Mouse (Mus musculus) kidney, embryonic 16.5 days (tissue): ENCODE results near the gene Bag3. TPM values are rescaled to one million over a fixed set of nuclear protein-coding genes. Genes with fewer than 3 reads are reported as not detected.
"Not testable (repeated sequence)": the region's sequence is repeated elsewhere in the genome, so short reads cannot be mapped to it uniquely, and the experiment has no call there.

Experiments
- ATAC-seq: fragments of 200-750 bp; cut with Nextera tagmentation; 2 replicates; pipeline ENCODE4 v1.8.0; 2017; ENCODE audit warnings: moderate TSS enrichment; ENCODE audit not compliant: low FRiP score, low TSS enrichment
- H3K27ac ChIP-seq: fragments of 300-500 bp; sonication (generic); 2 replicates; pipeline ENCODE4 v1.5.1; 2014; ENCODE audit warnings: low read length
- H3K27me3 ChIP-seq: fragments of 300-500 bp; sonication (generic); 2 replicates; pipeline ENCODE4 v1.6.1; 2014; ENCODE audit warnings: low read length, control low read depth, mixed read lengths; ENCODE audit not compliant: insufficient read depth
- H3K36me3 ChIP-seq: fragments of 300-500 bp; sonication (generic); 2 replicates; pipeline ENCODE4 v1.6.1; 2014; ENCODE audit warnings: low read length, control low read depth, mixed read lengths; ENCODE audit not compliant: insufficient read depth
- H3K4me1 ChIP-seq: fragments of 300-500 bp; sonication (generic); 2 replicates; pipeline ENCODE4 v1.6.1; 2014; ENCODE audit warnings: low read length, control low read depth, mixed read lengths; ENCODE audit not compliant: insufficient read depth
- H3K4me2 ChIP-seq: fragments of 300-500 bp; sonication (generic); replicated peaks from 2 replicates; pipeline ENCODE4 v1.6.1; 2014; ENCODE audit warnings: low read depth, low read length
- H3K4me3 ChIP-seq: fragments of 300-500 bp; sonication (generic); 2 replicates; pipeline ENCODE4 v1.5.1; 2014; ENCODE audit warnings: mild to moderate bottlenecking, low read length
- H3K9ac ChIP-seq: fragments of 300-500 bp; sonication (generic); replicated peaks from 2 replicates; pipeline ENCODE4 v1.6.1; 2014; ENCODE audit warnings: low read length
- H3K9me3 ChIP-seq: fragments of 300-500 bp; sonication (generic); 2 replicates; pipeline ENCODE4 v1.6.1; 2016; ENCODE audit warnings: low read length, control low read depth
- WGBS: fragments of 180-500 bp; shearing (Covaris S2); extraction: QIAGEN DNeasy Blood & Tissue Kit; methylation state at CpG from one replicate; pipeline ENCODE4 v1.1.7; 2014; 5-methylcytosine and 5-hydroxymethylcytosine counted together
- polyA plus RNA-seq: library from polyadenylated mRNA; unstranded; fragments of >200 nt; fragmentation: Nextera tagmentation; extraction: Ambion mirVana; gene quantifications from 2 replicates; pipeline ENCODE4 v1.2.1, GENCODE M21; 2015

Gene Bag3
- polyA plus RNA-seq, 1 experiment from 2014 or later = 11.7 TPM

GRCm38 (mm10) chr7:128554502-128554901 is 31.1 kb downstream of the Bag3 start:
- Histone ChIP-seq H3K9ac (no peak overlapping the region), H3K4me1 (peaks cover 7% of the 10 kb centered on the region; the same call in 1 of the 2 replicates), H3K9me3 (no peaks in the 10 kb centered on the region), H3K27ac (peak overlapping the region; percentile 28; the same call in 1 of the 2 replicates), H3K4me3 (no peak overlapping the region), H3K36me3 (no peaks in the 10 kb centered on the region), H3K27me3 (no peaks in the 10 kb centered on the region), H3K4me2 (no peak overlapping the region)
- 58% methylated on average over 6 of the region's 6 CpGs for whole genome bisulfite sequencing
- ATAC-seq = no peak; the same call in 1 of the 2 replicates

GRCm38 (mm10) chr7:128555141-128555750 is 31.8 kb downstream of the Bag3 start:
- 79% methylated on average over 5 of the region's 5 CpGs for WGBS
- H3K27me3 ChIP-seq = no peaks in the 10 kb centered on the region
- peak overlapping the region; percentile 28; the same call in 1 of the 2 replicates for H3K27ac ChIP-seq
- no peak overlapping the region for H3K4me3 ChIP-seq
- peaks cover 7% of the 10 kb centered on the region; the same call in 1 of the 2 replicates for H3K4me1 ChIP-seq
- no peak overlapping the region for H3K4me2 ChIP-seq
- no peak for ATAC-seq
- no peaks in the 10 kb centered on the region for H3K36me3 ChIP-seq
- no peaks in the 10 kb centered on the region for H3K9me3 ChIP-seq
- H3K9ac ChIP-seq = no peak overlapping the region

GRCm38 (mm10) chr7:128556923-128557430 is 33.6 kb downstream of the Bag3 start:
- H3K27ac ChIP-seq = no peak overlapping the region
- WGBS = 95% methylated on average over 1 of the region's 1 CpGs
- peaks cover 7% of the 10 kb centered on the region; the same call in 1 of the 2 replicates for H3K4me1 ChIP-seq
- H3K27me3 ChIP-seq = no peaks in the 10 kb centered on the region
- no peak overlapping the region for H3K9ac ChIP-seq
- no peaks in the 10 kb centered on the region for H3K36me3 ChIP-seq
- H3K9me3 ChIP-seq = no peaks in the 10 kb centered on the region
- no peak for ATAC-seq
- H3K4me3 ChIP-seq = no peak overlapping the region
- no peak overlapping the region for H3K4me2 ChIP-seq

- no peak for ATAC-seq
- H3K4me2 ChIP-seq = no peak overlapping the region
- no peak overlapping the region for H3K4me3 ChIP-seq
- no peaks in the 10 kb centered on the region for H3K9me3 ChIP-seq
- H3K4me1 ChIP-seq = no peaks in the 10 kb centered on the region
- no peak overlapping the region for H3K9ac ChIP-seq
- H3K36me3 ChIP-seq = no peaks in the 10 kb centered on the region
- 47% methylated on average over 4 of the region's 4 CpGs for WGBS
- no peaks in the 10 kb centered on the region for H3K27me3 ChIP-seq
- no peak overlapping the region for H3K27ac ChIP-seq
Measured at GRCm38 (mm10) chr7:128563373-128563772, 40.0 kb downstream of the Bag3 start.

GRCm38 (mm10) chr7:128566311-128566710 is 42.9 kb downstream of the Bag3 start:
- Histone ChIP-seq H3K27ac (no peak overlapping the region), H3K4me2 (no peak overlapping the region), H3K9ac (no peak overlapping the region), H3K27me3 (no peaks in the 10 kb centered on the region), H3K9me3 (no peaks in the 10 kb centered on the region), H3K4me1 (no peaks in the 10 kb centered on the region), H3K4me3 (no peak overlapping the region), H3K36me3 (no peaks in the 10 kb centered on the region)
- ATAC-seq = no peak
- 54% methylated on average over 7 of the region's 7 CpGs for whole genome bisulfite sequencing

GRCm38 (mm10) chr7:128567561-128568244 is 44.3 kb downstream of the Bag3 start:
- H3K4me3 ChIP-seq = no peak overlapping the region
- ATAC-seq = no peak
- H3K27me3 ChIP-seq = no peaks in the 10 kb centered on the region
- WGBS = 83% methylated on average over 8 of the region's 8 CpGs
- H3K9ac ChIP-seq = no peak overlapping the region
- H3K9me3 ChIP-seq = no peaks in the 10 kb centered on the region
- H3K4me1 ChIP-seq = no peaks in the 10 kb centered on the region
- no peaks in the 10 kb centered on the region for H3K36me3 ChIP-seq
- H3K4me2 ChIP-seq = no peak overlapping the region
- H3K27ac ChIP-seq = no peak overlapping the region

GRCm38 (mm10) chr7:128569429-128569828 is 46.0 kb downstream of the Bag3 start:
- H3K27ac ChIP-seq, H3K9me3 ChIP-seq, H3K4me1 ChIP-seq, H3K27me3 ChIP-seq, ATAC-seq, H3K4me2 ChIP-seq, H3K36me3 ChIP-seq, H3K9ac ChIP-seq, H3K4me3 ChIP-seq: not testable (repeated sequence)
- 93% methylated on average over 2 of the region's 2 CpGs for WGBS

GRCm38 (mm10) chr7:128569987-128570656 is 46.7 kb downstream of the Bag3 start:
- Histone ChIP-seq H3K4me2 (no peak overlapping the region), H3K9ac (no peak overlapping the region), H3K36me3 (no peaks in the 10 kb centered on the region), H3K4me3 (no peak overlapping the region), H3K27ac (no peak overlapping the region), H3K9me3 (no peaks in the 10 kb centered on the region), H3K27me3 (no peaks in the 10 kb centered on the region), H3K4me1 (no peaks in the 10 kb centered on the region)
- ATAC-seq = no peak
- 93% methylated on average over 8 of the region's 8 CpGs for WGBS

- not testable (repeated sequence) for H3K4me1 ChIP-seq, H3K9me3 ChIP-seq, ATAC-seq, H3K4me2 ChIP-seq, H3K27me3 ChIP-seq, H3K27ac ChIP-seq, H3K36me3 ChIP-seq, H3K4me3 ChIP-seq, H3K9ac ChIP-seq
- WGBS = 79% methylated on average over 6 of the region's 7 CpGs
Measured at GRCm38 (mm10) chr7:128570657-128571056, 47.2 kb downstream of the Bag3 start.

GRCm38 (mm10) chr7:128572030-128572429 is 48.6 kb downstream of the Bag3 start:
- no peak for ATAC-seq
- 45% methylated on average over 4 of the region's 4 CpGs for WGBS
- no peak overlapping the region for H3K4me3 ChIP-seq

More at GRCm38 (mm10) chr7:128572030-128572429, 48.6 kb downstream of the Bag3 start:
- no peaks in the 10 kb centered on the region for H3K36me3 ChIP-seq
- H3K9me3 ChIP-seq = no peaks in the 10 kb centered on the region
- no peak overlapping the region for H3K4me2 ChIP-seq
- no peak overlapping the region for H3K27ac ChIP-seq
- no peaks in the 10 kb centered on the region for H3K4me1 ChIP-seq
- H3K27me3 ChIP-seq = no peaks in the 10 kb centered on the region
- no peak overlapping the region for H3K9ac ChIP-seq
